Mouse (Mus musculus) CH12.LX (cell line): ENCODE measurements around the gene Ttl. TPM values are rescaled to one million over a fixed set of nuclear protein-coding genes. Genes with fewer than 3 reads are reported as not detected.

Experiments
- DNase-seq: peaks from one replicate; pipeline ENCODE4 v3.0.0-alpha.2; 2013; ENCODE audit errors: extremely low read depth
- H3K27ac ChIP-seq: 2 replicates; pipeline ENCODE4 v1.5.1; 2012; ENCODE audit warnings: low read depth, mild to moderate bottlenecking, control low read depth, moderate library complexity; ENCODE audit not compliant: insufficient read depth
- H3K27me3 ChIP-seq: replicated peaks from 2 replicates; pipeline ENCODE3; 2012; ENCODE audit warnings: inconsistent platforms
- H3K36me3 ChIP-seq, 2 experiments: replicated peaks in 1 of 2; 2 replicates each; pipeline versions ENCODE3 to v1.6.1; 2012; ENCODE audit warnings: inconsistent platforms in 1 of 2, low read length in 1 of 2, mild to moderate bottlenecking in 1 of 2, mixed read lengths in 1 of 2, moderate library complexity in 1 of 2; ENCODE audit not compliant: control insufficient read depth in 1 of 2, insufficient read depth in 1 of 2
- H3K4me1 ChIP-seq, 2 experiments: 2 replicates each; pipeline ENCODE4 v1.6.1; 2012; ENCODE audit warnings: inconsistent platforms in 1 of 2, moderate library complexity in 1 of 2; ENCODE audit not compliant: insufficient read depth in 2 of 2, control insufficient read depth in 1 of 2
- H3K4me2 ChIP-seq: 2 replicates; pipeline ENCODE4 v1.6.1; 2012; ENCODE audit warnings: low read depth, mild to moderate bottlenecking, control low read depth; ENCODE audit not compliant: poor library complexity, insufficient read depth, severe bottlenecking
- H3K4me3 ChIP-seq, 3 experiments: fragments of 150-350 bp in 1 of 3; sonication (generic) in 1 of 3; replicated peaks in 1 of 3; 2 replicates each; pipeline versions ENCODE3 to v1.5.1; 2011 to 2012; ENCODE audit warnings: low read depth in 2 of 3, low read length in 2 of 3, mild to moderate bottlenecking in 2 of 3, moderate library complexity in 2 of 3, control low read depth in 1 of 3, improper control_type of control experiment in 1 of 3, inconsistent platforms in 1 of 3, mixed read lengths in 1 of 3; ENCODE audit not compliant: poor library complexity in 1 of 3
- H3K79me2 ChIP-seq: replicated peaks from 2 replicates; pipeline ENCODE4 v1.6.1; 2012; ENCODE audit warnings: mild to moderate bottlenecking, moderate library complexity; ENCODE audit not compliant: control insufficient read depth, poor library complexity, insufficient read depth, severe bottlenecking; ENCODE audit errors: extremely low read depth
- H3K9ac ChIP-seq: 2 replicates; pipeline ENCODE4 v1.6.1; 2012; ENCODE audit warnings: low read depth, mild to moderate bottlenecking, control low read depth, moderate library complexity; ENCODE audit not compliant: insufficient read depth
- H3K9me3 ChIP-seq: replicated peaks from 2 replicates; pipeline ENCODE3; 2012; ENCODE audit warnings: low read length, inconsistent platforms, mixed read lengths
- BHLHE40 ChIP-seq: IDR thresholded peaks from 2 replicates; pipeline ENCODE4 v1.6.1; 2011; ENCODE audit warnings: mild to moderate bottlenecking, low read depth, low read length, improper control_type of control experiment
- CHD1 ChIP-seq: IDR thresholded peaks from 2 replicates; pipeline ENCODE4 v1.6.1; 2012; ENCODE audit warnings: low read depth, low read length, improper control_type of control experiment, inconsistent platforms
- CHD2 ChIP-seq: IDR thresholded peaks from 2 replicates; pipeline ENCODE4 v1.6.1; 2011; ENCODE audit warnings: low read length, improper control_type of control experiment
- CTCF ChIP-seq, 2 experiments: IDR thresholded peaks in 1 of 2; conservative IDR thresholded peaks in 1 of 2; 2 replicates each; pipeline ENCODE4 v1.5.1; 2011 to 2012; ENCODE audit warnings: low read depth in 2 of 2, low read length in 2 of 2, improper control_type of control experiment in 1 of 2, inconsistent platforms in 1 of 2, mild to moderate bottlenecking in 1 of 2, moderate library complexity in 1 of 2
- ETS1 ChIP-seq: conservative IDR thresholded peaks from 2 replicates; pipeline ENCODE4 v1.6.1; 2012; ENCODE audit warnings: low read depth, mild to moderate bottlenecking, inconsistent platforms, low read length, improper control_type of control experiment, moderate library complexity
- HCFC1 ChIP-seq: IDR thresholded peaks from 2 replicates; pipeline ENCODE4 v1.6.1; 2012; ENCODE audit warnings: low read depth, mild to moderate bottlenecking, inconsistent platforms, low read length, improper control_type of control experiment
- IRF4 ChIP-seq: IDR thresholded peaks from 2 replicates; pipeline ENCODE4 v1.6.1; 2014; ENCODE audit warnings: low read depth, mild to moderate bottlenecking, inconsistent platforms, low read length, improper control_type of control experiment
- JUN ChIP-seq: IDR thresholded peaks from 2 replicates; pipeline ENCODE4 v1.6.1; 2011; ENCODE audit warnings: low read depth, mild to moderate bottlenecking, low read length, improper control_type of control experiment, moderate library complexity; ENCODE audit not compliant: insufficient read depth
- JUND ChIP-seq: conservative IDR thresholded peaks from 2 replicates; pipeline ENCODE4 v1.6.1; 2011; ENCODE audit warnings: low read depth, low read length, improper control_type of control experiment
- MAFK ChIP-seq: IDR thresholded peaks from 2 replicates; pipeline ENCODE4 v1.6.1; 2011; ENCODE audit warnings: low read length, improper control_type of control experiment; ENCODE audit not compliant: insufficient replicate concordance
- MAX ChIP-seq: IDR thresholded peaks from 2 replicates; pipeline ENCODE4 v1.6.1; 2011; ENCODE audit warnings: low read length, improper control_type of control experiment
- MEF2A ChIP-seq: IDR thresholded peaks from 2 replicates; pipeline ENCODE4 v1.6.1; 2014; ENCODE audit warnings: low read depth, mild to moderate bottlenecking, inconsistent platforms, low read length, improper control_type of control experiment, borderline replicate concordance
- MXI1 ChIP-seq: IDR thresholded peaks from 2 replicates; pipeline ENCODE4 v1.6.1; 2011; ENCODE audit warnings: mild to moderate bottlenecking, low read depth, low read length, improper control_type of control experiment
- RAD21 ChIP-seq: IDR thresholded peaks from 2 replicates; pipeline ENCODE4 v1.6.1; 2011; ENCODE audit warnings: low read depth, mild to moderate bottlenecking, low read length, improper control_type of control experiment, moderate library complexity
- RCOR1 ChIP-seq: conservative IDR thresholded peaks from 2 replicates; pipeline ENCODE4 v1.6.1; 2012; ENCODE audit warnings: low read depth, mild to moderate bottlenecking, inconsistent platforms, low read length, improper control_type of control experiment
- SIN3A ChIP-seq: IDR thresholded peaks from 2 replicates; pipeline ENCODE4 v1.6.1; 2012; ENCODE audit warnings: low read length, improper control_type of control experiment, inconsistent platforms
- SMC3 ChIP-seq: IDR thresholded peaks from 2 replicates; pipeline ENCODE4 v1.6.1; 2011; ENCODE audit warnings: low read depth, low read length, improper control_type of control experiment
- TBP ChIP-seq: conservative IDR thresholded peaks from 2 replicates; pipeline ENCODE4 v1.6.1; 2011; ENCODE audit warnings: low read depth, low read length, improper control_type of control experiment
- ZC3H11A ChIP-seq: IDR thresholded peaks from 2 replicates; pipeline ENCODE4 v1.6.1; 2012; ENCODE audit warnings: low read depth, mild to moderate bottlenecking, inconsistent platforms, low read length, improper control_type of control experiment
- ZKSCAN1 ChIP-seq: IDR thresholded peaks from 2 replicates; pipeline ENCODE4 v1.6.1; 2012; ENCODE audit warnings: low read depth, inconsistent platforms, low read length, improper control_type of control experiment, borderline replicate concordance
- ZMIZ1 ChIP-seq: IDR thresholded peaks from 2 replicates; pipeline ENCODE4 v1.6.1; 2012; ENCODE audit warnings: low read depth, mild to moderate bottlenecking, inconsistent platforms, low read length, improper control_type of control experiment
- dilution Hi-C: fragments of 300-500 bp; cut with MboI; formaldehyde crosslinking; loops from 2 replicates; pipeline ENCODE4 v1.14.3; 2020; ENCODE audit warnings: low sequenced_read_pairs; ENCODE audit not compliant: extremely low pct_unique_long_range_greater_than_20kb, extremely low pct_ligation_motif_present
- in situ Hi-C: fragments of 300-500 bp; cut with MboI; formaldehyde crosslinking; loops from 3 replicates; pipeline ENCODE4 v1.14.3; 2019; ENCODE audit warnings: low sequenced_read_pairs, low pct_ligation_motif_present, low pct_unique_long_range_greater_than_20kb, mixed read lengths
- polyA plus RNA-seq: library from polyadenylated mRNA; unstranded; fragments of >175 nt; gene quantifications from 2 replicates; pipeline ENCODE4 v1.2.1, GENCODE M21; 2012; ENCODE audit warnings: low read depth; ENCODE audit not compliant: insufficient read length
- total RNA-seq, 2 experiments: library from RNA; depleted of rRNA; stranded (reverse); fragments of 300-350 nt in 1 of 2; fragments of >200 nt in 1 of 2; gene quantifications; 2 replicates each; pipeline ENCODE4 v1.2.3; 2012 to 2014

The Ttl gene
- total and polyA plus RNA-seq, 3 experiments, result 1.8 to 2.9 (median 2.7) TPM

GRCm38 (mm10) chr2:129116368-129116739 lies 50.6 kb downstream of the Ttl start:
- Histone ChIP-seq H3K4me1 (no peaks in the 10 kb centered on the region), H3K4me2 (no peak overlapping the region), H3K4me3 (no peak overlapping the region), H3K9me3 (no peaks in the 10 kb centered on the region), H3K36me3 (peaks cover 82 to 99% of the 10 kb centered on the region in 2 experiments), H3K79me2 (no peaks in the 10 kb centered on the region; the same call in 1 of the 2 replicates), H3K27ac (no peak overlapping the region), H3K9ac (no peak overlapping the region), H3K27me3 (no peaks in the 10 kb centered on the region)
- DNase-seq, result no peak
- dilution Hi-C loops (no loop called here), in situ Hi-C loops (no loop called here)
- TF ChIP-seq HCFC1 (no peak), ZKSCAN1 (no peak), SIN3A (no peak), IRF4 (no peak), CHD1 (no peak), ZC3H11A (no peak), RAD21 (no peak), ETS1 (no peak), MAX (no peak), CHD2 (no peak), SMC3 (no peak), JUND (no peak), CTCF (conservative IDR thresholded peaks at IDR 0.05 in 1 of 2, IDR thresholded peaks at IDR 0.05 in 1 of 2; ENCODE audit: low read depth in 2 of 2, low read length in 2 of 2) (no peak), MEF2A (no peak), RCOR1 (no peak), TBP (no peak), BHLHE40 (no peak), ZMIZ1 (no peak), MXI1 (no peak), MAFK (no peak)

GRCm38 (mm10) chr2:129118061-129118460 lies 52.3 kb downstream of the Ttl start:
- peaks cover 80 to 98% of the 10 kb centered on the region in 2 experiments for H3K36me3 ChIP-seq

More at GRCm38 (mm10) chr2:129118061-129118460, 52.3 kb downstream of the Ttl start:
- dilution Hi-C loops (no loop called here), in situ Hi-C loops (no loop called here)
- no peak overlapping the region for H3K9ac ChIP-seq
- no peak for DNase-seq
- no peak overlapping the region for H3K4me3 ChIP-seq
- H3K79me2 ChIP-seq, result no peaks in the 10 kb centered on the region
- no peaks in the 10 kb centered on the region for H3K9me3 ChIP-seq
- H3K4me1 ChIP-seq, result no peaks in the 10 kb centered on the region
- H3K4me2 ChIP-seq, result no peak overlapping the region
- no peak overlapping the region for H3K27ac ChIP-seq
- TF ChIP-seq ZMIZ1, result no peak
- TF ChIP-seq JUN, result no peak
- no peaks in the 10 kb centered on the region for H3K27me3 ChIP-seq
